Mouse (Mus musculus) myocyte (in vitro differentiated cells): ENCODE results near the gene Nkx2-3.
A peak's percentile ranks its signal among the peaks of the same experiment; 100 is the strongest.

Source experiments
- CEBPB ChIP-seq: IDR thresholded peaks from 2 replicates; pipeline ENCODE4 v1.6.1; 2011; ENCODE audit warnings: mild to moderate bottlenecking, moderate library complexity; ENCODE audit not compliant: poor library complexity, insufficient read depth, severe bottlenecking
- E2F4 ChIP-seq: IDR thresholded peaks from one replicate; pipeline ENCODE4 v1.6.1; 2011; ENCODE audit warnings: mild to moderate bottlenecking, control low read depth, moderate library complexity; ENCODE audit not compliant: insufficient read depth
- MAX ChIP-seq: IDR thresholded peaks from one replicate; pipeline ENCODE4 v1.6.1; 2011; ENCODE audit warnings: low read depth, mild to moderate bottlenecking, control low read depth
- MYOD1 ChIP-seq, 3 experiments: IDR thresholded peaks; one replicate each; pipeline ENCODE4 v1.6.1; 2011; ENCODE audit warnings: control low read depth in 2 of 3, low read depth in 2 of 3, mild to moderate bottlenecking in 2 of 3, moderate library complexity in 1 of 3; ENCODE audit not compliant: insufficient read length in 2 of 3, control insufficient read depth in 1 of 3
- MYOG ChIP-seq, 3 experiments: IDR thresholded peaks; one replicate each; pipeline ENCODE4 v1.6.1; 2011; ENCODE audit warnings: control low read depth in 2 of 3, low read depth in 2 of 3, mild to moderate bottlenecking in 2 of 3; ENCODE audit not compliant: insufficient read length in 2 of 3, control insufficient read depth in 1 of 3, insufficient read depth in 1 of 3
- POLR2A ChIP-seq: IDR thresholded peaks from one replicate; pipeline ENCODE4 v1.6.1; 2011; ENCODE audit warnings: low read depth, mild to moderate bottlenecking, control low read depth, moderate library complexity; ENCODE audit not compliant: insufficient read length
- POLR2AphosphoS2 ChIP-seq: IDR thresholded peaks from one replicate; pipeline ENCODE4 v1.6.1; 2011; ENCODE audit warnings: low read depth, control low read depth; ENCODE audit not compliant: insufficient read length
- REST ChIP-seq: IDR thresholded peaks from one replicate; pipeline ENCODE4 v1.6.1; 2011; ENCODE audit warnings: mild to moderate bottlenecking, control low read depth, moderate library complexity; ENCODE audit not compliant: insufficient read depth, insufficient read length
- SRF ChIP-seq: IDR thresholded peaks from one replicate; pipeline ENCODE4 v1.6.1; 2011; ENCODE audit warnings: low read depth; ENCODE audit not compliant: control insufficient read depth, insufficient read length
- TCF12 ChIP-seq: IDR thresholded peaks from one replicate; pipeline ENCODE4 v1.6.1; 2011; ENCODE audit warnings: mild to moderate bottlenecking, control low read depth; ENCODE audit not compliant: poor library complexity, insufficient read depth, severe bottlenecking
- TCF3 ChIP-seq: IDR thresholded peaks from one replicate; pipeline ENCODE4 v1.6.1; 2011; ENCODE audit warnings: low read depth, control low read depth; ENCODE audit not compliant: insufficient read length
- USF1 ChIP-seq: IDR thresholded peaks from one replicate; pipeline ENCODE4 v1.6.1; 2011; ENCODE audit warnings: low read depth, mild to moderate bottlenecking, control low read depth, moderate library complexity

DNA sequence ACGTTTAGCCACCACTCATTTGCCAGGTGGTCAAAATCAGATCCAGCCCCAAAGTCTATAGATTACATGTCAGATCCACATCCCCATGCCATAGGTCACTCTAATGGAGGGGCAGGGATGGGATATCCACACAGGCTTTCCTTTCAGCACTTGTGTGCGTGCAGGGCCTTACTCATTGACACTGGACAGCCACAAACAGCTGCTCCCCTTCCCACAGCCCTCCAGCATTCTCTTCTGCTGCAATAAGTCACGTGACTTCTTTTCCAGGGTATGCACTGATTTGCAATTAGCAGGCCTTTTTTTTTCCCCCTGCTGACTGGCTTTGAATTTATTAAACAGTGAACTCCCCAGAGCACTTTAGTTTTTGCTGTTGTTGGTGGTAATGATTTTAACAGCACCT, 14.0 kb downstream of the Nkx2-3 start:
- TF ChIP-seq TCF12 (no peak), MYOD1 (IDR thresholded peaks at IDR 0.05; ENCODE audit: control insufficient read depth in 1 of 3, insufficient read length in 2 of 3, low read depth in 2 of 3) (peak; percentile 85 to 95 (median 94)), REST (peak; percentile 59), POLR2A (no peak), E2F4 (no peak), POLR2AphosphoS2 (no peak), MYOG (IDR thresholded peaks at IDR 0.05; ENCODE audit: control insufficient read depth in 1 of 3, insufficient read depth in 1 of 3, insufficient read length in 2 of 3, low read depth in 2 of 3) (peak; percentile 63 to 87 (median 66)), SRF (no peak), MAX (no peak), USF1 (peak; percentile 82), CEBPB (no peak), TCF3 (no peak)
